Mouse (Mus musculus): ENCODE data around the gene Sav1. TPM values are rescaled to one million over a fixed set of nuclear protein-coding genes. Genes with fewer than 3 reads are reported as not detected.

The Sav1 gene
- total and polyA plus RNA-seq, 2 experiments from 2014 or later = 4.0 to 35.5 TPM

- no peak for TF ChIP-seq EP300 (IDR thresholded peaks at IDR 0.05; ENCODE audit: low read depth)
- no peak for TF ChIP-seq CTCF (IDR thresholded peaks at IDR 0.05; ENCODE audit: low read depth)
- no peak overlapping the region for H3K4me3 ChIP-seq (ENCODE audit: low read depth, low read length)
These were observed 13.1 kb downstream of the Sav1 start for GRCm38 (mm10) chr12:69973666-69974065.

GRCm38 (mm10) chr12:69968154-69968553 lies 18.6 kb downstream of the Sav1 start:
- Histone ChIP-seq H3K36me3 (replicated peaks; ENCODE audit: control insufficient read depth, insufficient read depth, low read length) (peaks cover 56% of the 10 kb centered on the region), H3K9me3 (replicated peaks; ENCODE audit: control insufficient read depth, low read length) (no peaks in the 10 kb centered on the region), H3K27me3 (ENCODE audit: control insufficient read depth, insufficient read depth, low read length) (no peaks in the 10 kb centered on the region), H3K4me1 (ENCODE audit: control insufficient read depth, insufficient read depth) (peaks cover 23% of the 10 kb centered on the region), H3K27ac (ENCODE audit: low read depth) (no peak overlapping the region), H3K4me3 (ENCODE audit: low read depth, low read length) (no peak overlapping the region), H3K9ac (replicated peaks; ENCODE audit: low read depth, low read length) (no peak overlapping the region), H3K4me2 (ENCODE audit: low read depth, low read length) (no peak overlapping the region)
- ATAC-seq (ENCODE audit: insufficient read depth, low read depth) (no peak), DNase-seq (ENCODE audit: low spot score) (peak; percentile 54)
- TF ChIP-seq EP300 (IDR thresholded peaks at IDR 0.05; ENCODE audit: low read depth) = no peak
- no peak for TF ChIP-seq CTCF (IDR thresholded peaks at IDR 0.05; ENCODE audit: low read depth)
- 50% methylated on average over 5 of the region's 5 CpGs for WGBS

More at GRCm38 (mm10) chr12:69973666-69974065, 13.1 kb downstream of the Sav1 start:
- Histone ChIP-seq H3K36me3 (replicated peaks; ENCODE audit: control insufficient read depth, insufficient read depth, low read length) (peaks cover 35% of the 10 kb centered on the region), H3K9me3 (replicated peaks; ENCODE audit: control insufficient read depth, low read length) (no peaks in the 10 kb centered on the region), H3K9ac (replicated peaks; ENCODE audit: low read depth, low read length) (no peak overlapping the region), H3K4me2 (ENCODE audit: low read depth, low read length) (no peak overlapping the region), H3K4me1 (ENCODE audit: control insufficient read depth, insufficient read depth) (0 out of 2 replicates have a peak, but pooled peaks cover 11% of the 10 kb centered on the region), H3K27me3 (ENCODE audit: control insufficient read depth, insufficient read depth, low read length) (no peaks in the 10 kb centered on the region), H3K27ac (ENCODE audit: low read depth) (no peak overlapping the region)
- no peak for DNase-seq (ENCODE audit: low spot score)
- no peak for ATAC-seq (ENCODE audit: insufficient read depth, low read depth)

GRCm38 (mm10) chr12:69967112-69967511 lies 19.7 kb downstream of the Sav1 start:
- Histone ChIP-seq H3K9ac (replicated peaks; ENCODE audit: low read depth, low read length) (no peak overlapping the region), H3K4me3 (ENCODE audit: low read depth, low read length) (no peak overlapping the region), H3K4me1 (ENCODE audit: control insufficient read depth, insufficient read depth) (peaks cover 23% of the 10 kb centered on the region), H3K27ac (ENCODE audit: low read depth) (0 out of 2 replicates have a peak overlapping the region, but pooled peaks have one; percentile 74), H3K27me3 (ENCODE audit: control insufficient read depth, insufficient read depth, low read length) (no peaks in the 10 kb centered on the region), H3K4me2 (ENCODE audit: low read depth, low read length) (no peak overlapping the region), H3K36me3 (replicated peaks; ENCODE audit: control insufficient read depth, insufficient read depth, low read length) (peaks cover 67% of the 10 kb centered on the region), H3K9me3 (replicated peaks; ENCODE audit: control insufficient read depth, low read length) (no peaks in the 10 kb centered on the region)
- TF ChIP-seq EP300 (IDR thresholded peaks at IDR 0.05; ENCODE audit: low read depth) (no peak), CTCF (IDR thresholded peaks at IDR 0.05; ENCODE audit: low read depth) (no peak)
- DNase-seq (ENCODE audit: low spot score) = no peak
- 67% methylated on average over 6 of the region's 6 CpGs for WGBS
- ATAC-seq (ENCODE audit: insufficient read depth, low read depth) = no peak

- WGBS = 17% methylated on average over 5 of the region's 5 CpGs
- peak overlapping the region; percentile 74 for H3K27ac ChIP-seq (ENCODE audit: low read depth)
- H3K9me3 ChIP-seq (replicated peaks; ENCODE audit: control insufficient read depth, low read length) = no peaks in the 10 kb centered on the region
- ATAC-seq (ENCODE audit: insufficient read depth, low read depth) (peak; percentile 74), DNase-seq (ENCODE audit: low spot score) (peak; percentile 58)
- H3K4me3 ChIP-seq (ENCODE audit: low read depth, low read length) = no peak overlapping the region
- H3K36me3 ChIP-seq (replicated peaks; ENCODE audit: control insufficient read depth, insufficient read depth, low read length) = peaks cover 70% of the 10 kb centered on the region
- H3K4me2 ChIP-seq (ENCODE audit: low read depth, low read length) = no peak overlapping the region
- H3K27me3 ChIP-seq (ENCODE audit: control insufficient read depth, insufficient read depth, low read length) = no peaks in the 10 kb centered on the region
- no peak for TF ChIP-seq CTCF (IDR thresholded peaks at IDR 0.05; ENCODE audit: low read depth)
- TF ChIP-seq EP300 (IDR thresholded peaks at IDR 0.05; ENCODE audit: low read depth) = no peak
- H3K4me1 ChIP-seq (ENCODE audit: control insufficient read depth, insufficient read depth) = peaks cover 23% of the 10 kb centered on the region
- no peak overlapping the region for H3K9ac ChIP-seq (replicated peaks; ENCODE audit: low read depth, low read length)
These were observed 20.7 kb downstream of the Sav1 start for GRCm38 (mm10) chr12:69966071-69966470.

GRCm38 (mm10) chr12:69965644-69966043 lies 21.2 kb downstream of the Sav1 start:
- DNase-seq (ENCODE audit: low spot score) (no peak), ATAC-seq (ENCODE audit: insufficient read depth, low read depth) (no peak)
- H3K36me3 ChIP-seq (replicated peaks; ENCODE audit: control insufficient read depth, insufficient read depth, low read length) = peaks cover 70% of the 10 kb centered on the region
- H3K9ac ChIP-seq (replicated peaks; ENCODE audit: low read depth, low read length) = no peak overlapping the region
- H3K9me3 ChIP-seq (replicated peaks; ENCODE audit: control insufficient read depth, low read length) = no peaks in the 10 kb centered on the region
- H3K27ac ChIP-seq (ENCODE audit: low read depth) = peak overlapping the region; percentile 74; the same call in 1 of the 2 replicates
- H3K4me2 ChIP-seq (ENCODE audit: low read depth, low read length) = no peak overlapping the region
- no peaks in the 10 kb centered on the region for H3K27me3 ChIP-seq (ENCODE audit: control insufficient read depth, insufficient read depth, low read length)
- TF ChIP-seq CTCF (IDR thresholded peaks at IDR 0.05; ENCODE audit: low read depth) = no peak
- TF ChIP-seq EP300 (IDR thresholded peaks at IDR 0.05; ENCODE audit: low read depth) = no peak
- H3K4me1 ChIP-seq (ENCODE audit: control insufficient read depth, insufficient read depth) = peaks cover 23% of the 10 kb centered on the region
- 56% methylated on average over 3 of the region's 3 CpGs for WGBS
- H3K4me3 ChIP-seq (ENCODE audit: low read depth, low read length) = no peak overlapping the region

- WGBS = 86% methylated on average over 6 of the region's 6 CpGs
- ATAC-seq (ENCODE audit: insufficient read depth, low read depth) (no peak), DNase-seq (ENCODE audit: low spot score) (no peak)
- TF ChIP-seq CTCF (IDR thresholded peaks at IDR 0.05; ENCODE audit: low read depth) = no peak
- no peak for TF ChIP-seq EP300 (IDR thresholded peaks at IDR 0.05; ENCODE audit: low read depth)
- Histone ChIP-seq H3K36me3 (replicated peaks; ENCODE audit: control insufficient read depth, insufficient read depth, low read length) (peaks cover 62% of the 10 kb centered on the region), H3K4me1 (ENCODE audit: control insufficient read depth, insufficient read depth) (peaks cover 22% of the 10 kb centered on the region), H3K27ac (ENCODE audit: low read depth) (no peak overlapping the region), H3K9ac (replicated peaks; ENCODE audit: low read depth, low read length) (no peak overlapping the region), H3K4me3 (ENCODE audit: low read depth, low read length) (no peak overlapping the region), H3K9me3 (replicated peaks; ENCODE audit: control insufficient read depth, low read length) (no peaks in the 10 kb centered on the region), H3K27me3 (ENCODE audit: control insufficient read depth, insufficient read depth, low read length) (no peaks in the 10 kb centered on the region), H3K4me2 (ENCODE audit: low read depth, low read length) (no peak overlapping the region)
These were observed 23.7 kb downstream of the Sav1 start for GRCm38 (mm10) chr12:69963141-69963540.
